Mouse (Mus musculus) kidney, postnatal 36 days (tissue): ENCODE measurements around the gene Scnn1a.
"Not testable (repeated sequence)": the region's sequence is repeated elsewhere in the genome, so short reads cannot be mapped to it uniquely, and the experiment has no call there.

Experiments
- DNase-seq, 2 experiments: peaks; one replicate each; pipeline ENCODE4 v3.0.0; 2021 to 2022; ENCODE audit warnings: mixed read lengths in 2 of 2

Gene Scnn1a

GRCm38 (mm10) chr6:125320323-125320722, at the start of gene Scnn1a:
Gene Scnn1a, plus strand, starts transcription at chr6:125320659.
- DNase-seq: peak; percentile 55 to 79

GRCm38 (mm10) chr6:125271455-125272227, 48.8 kb upstream of the Scnn1a start:
- peak; percentile 98 for DNase-seq

GRCm38 (mm10) chr6:125272228-125272785, 48.2 kb upstream of the Scnn1a start:
- DNase-seq: no peak

- peak; percentile 66 to 80 for DNase-seq
Measured at GRCm38 (mm10) chr6:125274841-125275563, 45.5 kb upstream of the Scnn1a start.

GRCm38 (mm10) chr6:125279729-125280128, 40.7 kb upstream of the Scnn1a start:
- DNase-seq: no peak

- not testable (repeated sequence) for DNase-seq
Measured at GRCm38 (mm10) chr6:125282721-125283120, 37.7 kb upstream of the Scnn1a start.

GRCm38 (mm10) chr6:125284250-125284649, 36.2 kb upstream of the Scnn1a start:
- DNase-seq: peak; percentile 43 to 49

- no peak for DNase-seq
Measured at GRCm38 (mm10) chr6:125284751-125285150, 35.7 kb upstream of the Scnn1a start.

- DNase-seq: no peak
Measured at GRCm38 (mm10) chr6:125285890-125286289, 34.6 kb upstream of the Scnn1a start, which contains the start of gene Tuba3a. Gene Tuba3a, minus strand, starts transcription at chr6:125286042.

GRCm38 (mm10) chr6:125286944-125287343, 33.5 kb upstream of the Scnn1a start:
- DNase-seq: no peak

- DNase-seq: no peak
Measured at GRCm38 (mm10) chr6:125288730-125289129, 31.7 kb upstream of the Scnn1a start.

GRCm38 (mm10) chr6:125291329-125291728, 29.1 kb upstream of the Scnn1a start:
- DNase-seq: no peak

GRCm38 (mm10) chr6:125292256-125292655, 28.2 kb upstream of the Scnn1a start:
- no peak for DNase-seq

GRCm38 (mm10) chr6:125294049-125294448, 26.4 kb upstream of the Scnn1a start:
- DNase-seq: no peak

- peak in 1 of 2 experiments; percentile 19 for DNase-seq
Measured at GRCm38 (mm10) chr6:125297149-125297820, 23.2 kb upstream of the Scnn1a start.

GRCm38 (mm10) chr6:125300982-125301381, 19.5 kb upstream of the Scnn1a start:
- DNase-seq: no peak

GRCm38 (mm10) chr6:125302231-125302982, 18.1 kb upstream of the Scnn1a start:
- DNase-seq: peak; percentile 52 to 57

- no peak for DNase-seq
Measured at GRCm38 (mm10) chr6:125303242-125303641, 17.2 kb upstream of the Scnn1a start.

GRCm38 (mm10) chr6:125304408-125304807, 16.1 kb upstream of the Scnn1a start:
- DNase-seq: not testable (repeated sequence)

GRCm38 (mm10) chr6:125305465-125305864, 15.0 kb upstream of the Scnn1a start:
- DNase-seq: no peak

GRCm38 (mm10) chr6:125307091-125307490, 13.4 kb upstream of the Scnn1a start:
- DNase-seq: no peak

- DNase-seq: no peak
Measured at GRCm38 (mm10) chr6:125308921-125309320, 11.5 kb upstream of the Scnn1a start.
